Mouse (Mus musculus): Measurements from ENCODE around the gene Gm43738. TPM values are rescaled to one million over a fixed set of nuclear protein-coding genes. Genes with fewer than 3 reads are reported as not detected.

Gene Gm43738
- polyA plus RNA-seq, 1 experiment from 2014 or later: not detected

- Histone ChIP-seq H3K36me3 (ENCODE audit: insufficient read depth, low read length) (no peaks in the 10 kb centered on the region), H3K27ac (ENCODE audit: low read length) (no peak overlapping the region), H3K9ac (replicated peaks; ENCODE audit: low read length) (no peak overlapping the region), H3K4me2 (replicated peaks; ENCODE audit: low read depth, low read length) (no peak overlapping the region), H3K9me3 (ENCODE audit: low read length) (no peaks in the 10 kb centered on the region), H3K4me1 (ENCODE audit: insufficient read depth, low read length) (peaks cover 5% of the 10 kb centered on the region; the same call in 1 of the 2 replicates), H3K4me3 (ENCODE audit: low read length) (no peak overlapping the region), H3K27me3 (ENCODE audit: insufficient read depth, low read length) (no peaks in the 10 kb centered on the region)
- WGBS: 79% methylated on average over 7 of the region's 7 CpGs
- ATAC-seq (ENCODE audit: low FRiP score, low TSS enrichment): no peak
These were observed 32.2 kb upstream of the Gm43738 start for GRCm38 (mm10) chr3:89133063-89133450.

GRCm38 (mm10) chr3:89132285-89133062 is 31.6 kb upstream of the Gm43738 start:
- Histone ChIP-seq H3K4me2 (replicated peaks; ENCODE audit: low read depth, low read length) (peak overlapping the region; percentile 69), H3K27me3 (ENCODE audit: insufficient read depth, low read length) (no peaks in the 10 kb centered on the region), H3K4me3 (ENCODE audit: low read length) (peak overlapping the region; percentile 45), H3K9ac (replicated peaks; ENCODE audit: low read length) (peak overlapping the region; percentile 55), H3K27ac (ENCODE audit: low read length) (no peak overlapping the region), H3K4me1 (ENCODE audit: insufficient read depth, low read length) (peaks cover 5% of the 10 kb centered on the region; the same call in 1 of the 2 replicates), H3K9me3 (ENCODE audit: low read length) (no peaks in the 10 kb centered on the region), H3K36me3 (ENCODE audit: insufficient read depth, low read length) (no peaks in the 10 kb centered on the region)
- 14% methylated on average over 30 of the region's 30 CpGs for WGBS
- no peak; the same call in 1 of the 2 replicates for ATAC-seq (ENCODE audit: low FRiP score, low TSS enrichment)

GRCm38 (mm10) chr3:89131816-89132215 is 30.9 kb upstream of the Gm43738 start:
- Histone ChIP-seq H3K9ac (replicated peaks; ENCODE audit: low read length) (peak overlapping the region; percentile 55), H3K4me2 (replicated peaks; ENCODE audit: low read depth, low read length) (peak overlapping the region; percentile 69), H3K9me3 (ENCODE audit: low read length) (no peaks in the 10 kb centered on the region), H3K27me3 (ENCODE audit: insufficient read depth, low read length) (no peaks in the 10 kb centered on the region), H3K36me3 (ENCODE audit: insufficient read depth, low read length) (no peaks in the 10 kb centered on the region), H3K27ac (ENCODE audit: low read length) (no peak overlapping the region), H3K4me3 (ENCODE audit: low read length) (peak overlapping the region; percentile 45), H3K4me1 (ENCODE audit: insufficient read depth, low read length) (peaks cover 5% of the 10 kb centered on the region; the same call in 1 of the 2 replicates)
- ATAC-seq (ENCODE audit: low FRiP score, low TSS enrichment): no peak
- 52% methylated on average over 4 of the region's 4 CpGs for WGBS

GRCm38 (mm10) chr3:89129908-89130307 is 29.0 kb upstream of the Gm43738 start:
- peaks cover 3% of the 10 kb centered on the region; the same call in 1 of the 2 replicates for H3K4me1 ChIP-seq (ENCODE audit: insufficient read depth, low read length)
- no peaks in the 10 kb centered on the region for H3K27me3 ChIP-seq (ENCODE audit: insufficient read depth, low read length)
- no peak overlapping the region for H3K4me3 ChIP-seq (ENCODE audit: low read length)
- ATAC-seq (ENCODE audit: low FRiP score, low TSS enrichment): no peak
- no peaks in the 10 kb centered on the region for H3K36me3 ChIP-seq (ENCODE audit: insufficient read depth, low read length)
- 85% methylated on average over 3 of the region's 3 CpGs for WGBS
- no peak overlapping the region for H3K27ac ChIP-seq (ENCODE audit: low read length)
- no peaks in the 10 kb centered on the region for H3K9me3 ChIP-seq (ENCODE audit: low read length)
- no peak overlapping the region for H3K9ac ChIP-seq (replicated peaks; ENCODE audit: low read length)
- no peak overlapping the region for H3K4me2 ChIP-seq (replicated peaks; ENCODE audit: low read depth, low read length)

- H3K4me2 ChIP-seq (replicated peaks; ENCODE audit: low read depth, low read length): no peak overlapping the region
- H3K4me1 ChIP-seq (ENCODE audit: insufficient read depth, low read length): no peaks in the 10 kb centered on the region
- H3K36me3 ChIP-seq (ENCODE audit: insufficient read depth, low read length): no peaks in the 10 kb centered on the region
- WGBS: 92% methylated on average over 3 of the region's 3 CpGs
- H3K4me3 ChIP-seq (ENCODE audit: low read length): no peak overlapping the region
- ATAC-seq (ENCODE audit: low FRiP score, low TSS enrichment): no peak
- H3K27ac ChIP-seq (ENCODE audit: low read length): no peak overlapping the region
- no peak overlapping the region for H3K9ac ChIP-seq (replicated peaks; ENCODE audit: low read length)
- no peaks in the 10 kb centered on the region for H3K27me3 ChIP-seq (ENCODE audit: insufficient read depth, low read length)
- no peaks in the 10 kb centered on the region for H3K9me3 ChIP-seq (ENCODE audit: low read length)
These were observed 25.1 kb upstream of the Gm43738 start for GRCm38 (mm10) chr3:89125981-89126380.

- Histone ChIP-seq H3K4me1 (ENCODE audit: insufficient read depth, low read length) (no peaks in the 10 kb centered on the region), H3K4me3 (ENCODE audit: low read length) (no peak overlapping the region), H3K4me2 (replicated peaks; ENCODE audit: low read depth, low read length) (no peak overlapping the region), H3K9ac (replicated peaks; ENCODE audit: low read length) (no peak overlapping the region), H3K9me3 (ENCODE audit: low read length) (no peaks in the 10 kb centered on the region), H3K27me3 (ENCODE audit: insufficient read depth, low read length) (no peaks in the 10 kb centered on the region), H3K27ac (ENCODE audit: low read length) (no peak overlapping the region), H3K36me3 (ENCODE audit: insufficient read depth, low read length) (no peaks in the 10 kb centered on the region)
- WGBS: 57% methylated on average over 3 of the region's 3 CpGs
- ATAC-seq (ENCODE audit: low FRiP score, low TSS enrichment): no peak
These were observed 23.3 kb upstream of the Gm43738 start for GRCm38 (mm10) chr3:89124241-89124640.

GRCm38 (mm10) chr3:89123313-89123712 is 22.4 kb upstream of the Gm43738 start:
- no peak overlapping the region for H3K4me3 ChIP-seq (ENCODE audit: low read length)
- H3K27ac ChIP-seq (ENCODE audit: low read length): no peak overlapping the region
- no peak for ATAC-seq (ENCODE audit: low FRiP score, low TSS enrichment)
- H3K9me3 ChIP-seq (ENCODE audit: low read length): no peaks in the 10 kb centered on the region
- WGBS: 67% methylated on average over 2 of the region's 2 CpGs
- no peak overlapping the region for H3K9ac ChIP-seq (replicated peaks; ENCODE audit: low read length)
- H3K36me3 ChIP-seq (ENCODE audit: insufficient read depth, low read length): no peaks in the 10 kb centered on the region
- no peaks in the 10 kb centered on the region for H3K4me1 ChIP-seq (ENCODE audit: insufficient read depth, low read length)
- no peaks in the 10 kb centered on the region for H3K27me3 ChIP-seq (ENCODE audit: insufficient read depth, low read length)
- H3K4me2 ChIP-seq (replicated peaks; ENCODE audit: low read depth, low read length): no peak overlapping the region

- 0 out of 2 replicates have a peak, but pooled peaks have one; percentile 31 for ATAC-seq (ENCODE audit: low FRiP score, low TSS enrichment)
- H3K4me1 ChIP-seq (ENCODE audit: insufficient read depth, low read length): peaks cover 5% of the 10 kb centered on the region; the same call in 1 of the 2 replicates
- 0% methylated on average over 2 of the region's 2 CpGs for WGBS
- H3K36me3 ChIP-seq (ENCODE audit: insufficient read depth, low read length): no peaks in the 10 kb centered on the region
- no peaks in the 10 kb centered on the region for H3K27me3 ChIP-seq (ENCODE audit: insufficient read depth, low read length)
- H3K4me2 ChIP-seq (replicated peaks; ENCODE audit: low read depth, low read length): no peak overlapping the region
- H3K9me3 ChIP-seq (ENCODE audit: low read length): no peaks in the 10 kb centered on the region
- H3K27ac ChIP-seq (ENCODE audit: low read length): no peak overlapping the region
- no peak overlapping the region for H3K4me3 ChIP-seq (ENCODE audit: low read length)
- H3K9ac ChIP-seq (replicated peaks; ENCODE audit: low read length): no peak overlapping the region
These were observed 14.6 kb upstream of the Gm43738 start for GRCm38 (mm10) chr3:89115522-89115921.

- ATAC-seq (ENCODE audit: low FRiP score, low TSS enrichment): peak; percentile 81
- no peaks in the 10 kb centered on the region for H3K9me3 ChIP-seq (ENCODE audit: low read length)
These were observed 12.2 kb upstream of the Gm43738 start for GRCm38 (mm10) chr3:89113058-89113457.

GRCm38 (mm10) chr3:89108146-89108545 is 7.2 kb upstream of the Gm43738 start:
- no peak overlapping the region for H3K9ac ChIP-seq (replicated peaks; ENCODE audit: low read length)
- H3K9me3 ChIP-seq (ENCODE audit: low read length): no peaks in the 10 kb centered on the region
- ATAC-seq (ENCODE audit: low FRiP score, low TSS enrichment): no peak
- WGBS: 51% methylated on average over 1 of the region's 1 CpGs
- no peaks in the 10 kb centered on the region for H3K36me3 ChIP-seq (ENCODE audit: insufficient read depth, low read length)
- no peaks in the 10 kb centered on the region for H3K27me3 ChIP-seq (ENCODE audit: insufficient read depth, low read length)
- no peak overlapping the region for H3K4me2 ChIP-seq (replicated peaks; ENCODE audit: low read depth, low read length)
- peaks cover 5% of the 10 kb centered on the region; the same call in 1 of the 2 replicates for H3K4me1 ChIP-seq (ENCODE audit: insufficient read depth, low read length)
- H3K4me3 ChIP-seq (ENCODE audit: low read length): no peak overlapping the region
- no peak overlapping the region for H3K27ac ChIP-seq (ENCODE audit: low read length)

More at GRCm38 (mm10) chr3:89113058-89113457, 12.2 kb upstream of the Gm43738 start:
- peaks cover 5% of the 10 kb centered on the region; the same call in 1 of the 2 replicates for H3K4me1 ChIP-seq (ENCODE audit: insufficient read depth, low read length)
- no peak overlapping the region for H3K9ac ChIP-seq (replicated peaks; ENCODE audit: low read length)
- H3K4me2 ChIP-seq (replicated peaks; ENCODE audit: low read depth, low read length): no peak overlapping the region
- WGBS: 70% methylated on average over 4 of the region's 4 CpGs
- no peak overlapping the region for H3K4me3 ChIP-seq (ENCODE audit: low read length)
- H3K27me3 ChIP-seq (ENCODE audit: insufficient read depth, low read length): no peaks in the 10 kb centered on the region
- H3K27ac ChIP-seq (ENCODE audit: low read length): peak overlapping the region; percentile 58; the same call in 1 of the 2 replicates
- no peaks in the 10 kb centered on the region for H3K36me3 ChIP-seq (ENCODE audit: insufficient read depth, low read length)

Data from kidney, embryonic 16.5 days (tissue).